ENCODE assay signal across 11 mouse cellular contexts in genomic region chr9:108673151-108673550, GRCm38 (mm10). TPM values are rescaled to one million over a fixed set of nuclear protein-coding genes. Genes with fewer than 3 reads are reported as not detected.
A peak's percentile ranks its signal among the peaks of the same experiment; 100 is the strongest.
DNase-seq lines count a peak whose midpoint lies in the region; ATAC-seq and TF ChIP-seq lines count a peak whose summit lies in the region.
"Had no signal": no experiment of that assay in that cellular context is flagged by ENCODE, and none has a peak within 500 bp of the region (broad histone marks: within the 10 kb centered on the region; RNA-seq: fewer than 3 reads in every experiment).

No protein-coding gene starts in this region.

- peak; percentile 61 for TF ChIP-seq CTCF in midbrain, postnatal 0 days (IDR thresholded peaks at IDR 0.05)

- H3K4me3 ChIP-seq in midbrain, postnatal 0 days (ENCODE audit: low read depth, low read length): no peak overlapping the region
- no peak overlapping the region for H3K4me3 ChIP-seq in midbrain, embryonic 16.5 days (ENCODE audit: low read depth, low read length)
- H3K4me3 ChIP-seq: liver, embryonic 15.5 days had no signal

- no peaks in the 10 kb centered on the region for H3K4me1 ChIP-seq in midbrain, postnatal 0 days (ENCODE audit: insufficient read depth, low read length)
- H3K4me1 ChIP-seq in midbrain, embryonic 16.5 days (ENCODE audit: control insufficient read depth, insufficient read depth, low read length): no peaks in the 10 kb centered on the region
- H3K4me1 ChIP-seq: liver, embryonic 15.5 days had no signal

- H3K9ac ChIP-seq in midbrain, postnatal 0 days (replicated peaks; ENCODE audit: low read length, poor library complexity, severe bottlenecking): no peak overlapping the region
- no peak overlapping the region for H3K9ac ChIP-seq in midbrain, embryonic 16.5 days (ENCODE audit: low read depth, low read length)
- H3K9ac ChIP-seq: liver, embryonic 15.5 days had no signal

- no peak overlapping the region for H3K4me2 ChIP-seq in midbrain, postnatal 0 days (ENCODE audit: low read depth, low read length, poor library complexity, severe bottlenecking)
- no peak overlapping the region for H3K4me2 ChIP-seq in midbrain, embryonic 16.5 days (ENCODE audit: low read length)
- H3K4me2 ChIP-seq: liver, embryonic 15.5 days had no signal

- H3K9me3 ChIP-seq in midbrain, postnatal 0 days (ENCODE audit: low read length): no peaks in the 10 kb centered on the region
- no peaks in the 10 kb centered on the region for H3K9me3 ChIP-seq in midbrain, embryonic 16.5 days (replicated peaks; ENCODE audit: control insufficient read depth, low read length, poor library complexity, severe bottlenecking)
- H3K9me3 ChIP-seq: liver, embryonic 15.5 days had no signal

- peak; percentile 26 for DNase-seq in heart, postnatal 4 days
- DNase-seq in heart, postnatal 36 days: no peak
- peak; percentile 14 for DNase-seq in midbrain, postnatal 0 days (ENCODE audit: low spot score)
- DNase-seq in R1 (ENCODE audit: low read depth, low spot score): peak; percentile 91
- DNase-seq in retina, embryonic 14.5 days (ENCODE audit: low spot score): peak; percentile 30
- no peak for DNase-seq in layer of hippocampus, postnatal 10 days (ENCODE audit: low spot score in 2 of 2)
- DNase-seq: gastrocnemius, postnatal 10 days; kidney, adult 18-20 months had no signal

- H3K27ac ChIP-seq in midbrain, postnatal 0 days (ENCODE audit: low read depth, low read length): no peak overlapping the region
- no peak overlapping the region for H3K27ac ChIP-seq in midbrain, embryonic 16.5 days (ENCODE audit: low read length)
- H3K27ac ChIP-seq: liver, embryonic 15.5 days had no signal

- peaks cover 30% of the 10 kb centered on the region for H3K36me3 ChIP-seq in midbrain, postnatal 0 days (ENCODE audit: insufficient read depth, low read length)
- H3K36me3 ChIP-seq in midbrain, embryonic 16.5 days (ENCODE audit: control insufficient read depth, insufficient read depth, low read length): peaks cover 24% of the 10 kb centered on the region

- no peaks in the 10 kb centered on the region for H3K27me3 ChIP-seq in midbrain, postnatal 0 days (ENCODE audit: insufficient read depth, low read length)
- H3K27me3 ChIP-seq in midbrain, embryonic 16.5 days (ENCODE audit: control insufficient read depth, insufficient read depth, low read depth, low read length): no peaks in the 10 kb centered on the region
- H3K27me3 ChIP-seq: liver, embryonic 15.5 days had no signal

- intact Hi-C loops in heart, postnatal 36 days (cut with DNase I): no loop called here

- WGBS in midbrain, postnatal 0 days: 54% methylated on average over 2 of the region's 2 CpGs
- WGBS in midbrain, embryonic 16.5 days: 49% methylated on average over 2 of the region's 2 CpGs

- ATAC-seq in midbrain, postnatal 0 days (ENCODE audit: low FRiP score): no peak
- ATAC-seq in midbrain, embryonic 16.5 days: no peak
- no peak for ATAC-seq in megakaryocyte-erythroid progenitor cell, adult 5-6 weeks (replicated peaks; ENCODE audit: low FRiP score, low TSS enrichment, poor library complexity, severe bottlenecking)

RNA-seq across cellular contexts. Expression of gene Slc25a20, which starts 11.3 kb away (rescaled TPM):
- 100 to 1,000 TPM; 206 to 213 TPM for total RNA-seq in heart, postnatal 4 days (2021)
- 100 to 1,000 TPM; 221 to 236 TPM for total RNA-seq in heart, postnatal 36 days (2021)
- total RNA-seq in midbrain, postnatal 0 days (2014; rRNA removed): 32.5 and 50.8 TPM in 2 replicates
- polyA plus RNA-seq in midbrain, postnatal 0 days (2015; fragmentation: Nextera tagmentation; extraction: Ambion mirVana): 44.4 and 45.4 TPM in 2 replicates
- polyA plus RNA-seq in midbrain, embryonic 16.5 days (2015; fragmentation: Nextera tagmentation; extraction: Ambion mirVana): 44.9 and 45.2 TPM in 2 replicates
- 15.2 and 16.4 TPM in 2 replicates for total RNA-seq in megakaryocyte-erythroid progenitor cell, adult 5-6 weeks (2014; fragmentation: Nextera tagmentation)
- total RNA-seq in megakaryocyte-erythroid progenitor cell, adult 5-6 weeks (2017): 23.4 and 29.7 TPM in 2 replicates
- 10 to 100 TPM; 19.2 to 21.0 TPM for total RNA-seq in layer of hippocampus, postnatal 10 days (2021)

RNA-seq across cellular contexts. Expression of gene Prkar2a, which starts 16.0 kb away (rescaled TPM):
- total RNA-seq in heart, postnatal 4 days (2021): 10 to 100 TPM; 74.0 to 79.7 TPM
- total RNA-seq in heart, postnatal 36 days (2021): 10 to 100 TPM; 86.0 to 88.1 TPM
- total RNA-seq in midbrain, postnatal 0 days (2014; rRNA removed): 107 and 137 TPM in 2 replicates
- polyA plus RNA-seq in midbrain, postnatal 0 days (2015; fragmentation: Nextera tagmentation; extraction: Ambion mirVana): 44.8 and 49.7 TPM in 2 replicates
- polyA plus RNA-seq in midbrain, embryonic 16.5 days (2015; fragmentation: Nextera tagmentation; extraction: Ambion mirVana): 57.3 and 69.1 TPM in 2 replicates
- total RNA-seq in megakaryocyte-erythroid progenitor cell, adult 5-6 weeks (2014; fragmentation: Nextera tagmentation): 15.7 and 19.3 TPM in 2 replicates
- 15.8 and 26.9 TPM in 2 replicates for total RNA-seq in megakaryocyte-erythroid progenitor cell, adult 5-6 weeks (2017)
- 10 to 100 TPM; 54.9 to 60.6 TPM for total RNA-seq in layer of hippocampus, postnatal 10 days (2021)

RNA-seq across cellular contexts. Expression of gene Arih2, which starts 24.0 kb away (rescaled TPM):
- 10 to 100 TPM; 60.7 to 76.7 TPM for total RNA-seq in heart, postnatal 4 days (2021)
- 10 to 100 TPM; 47.8 to 54.4 TPM for total RNA-seq in heart, postnatal 36 days (2021)
- 43.1 and 61.9 TPM in 2 replicates for total RNA-seq in midbrain, postnatal 0 days (2014; rRNA removed)
- polyA plus RNA-seq in midbrain, postnatal 0 days (2015; fragmentation: Nextera tagmentation; extraction: Ambion mirVana): 36.7 and 37.3 TPM in 2 replicates
- polyA plus RNA-seq in midbrain, embryonic 16.5 days (2015; fragmentation: Nextera tagmentation; extraction: Ambion mirVana): 48.8 and 50.4 TPM in 2 replicates
- total RNA-seq in megakaryocyte-erythroid progenitor cell, adult 5-6 weeks (2014; fragmentation: Nextera tagmentation): 38.8 and 59.3 TPM in 2 replicates
- 61.5 and 65.1 TPM in 2 replicates for total RNA-seq in megakaryocyte-erythroid progenitor cell, adult 5-6 weeks (2017)
- total RNA-seq in layer of hippocampus, postnatal 10 days (2021): 10 to 100 TPM; 47.3 to 51.1 TPM

Comparison
In these comparisons a context has a peak if more than half of its experiments do, and no peak if none do; other contexts are left out.
1. DNase-seq: peak in heart, postnatal 4 days (single experiment), midbrain, postnatal 0 days (single experiment), R1 (single experiment) and retina, embryonic 14.5 days (single experiment); none in heart, postnatal 36 days (0 of 2) and layer of hippocampus, postnatal 10 days (0 of 2).